Mouse (Mus musculus): ENCODE results near the gene Frmd4b. TPM values are rescaled to one million over a fixed set of nuclear protein-coding genes. Genes with fewer than 3 reads are reported as not detected.

Gene Frmd4b
- polyA plus RNA-seq, 1 experiment from 2014 or later = 22.2 TPM

Other genes starting within 250 kb of the Frmd4b start
- 3.1 and 3.5 TPM in 2 replicates for gene Mitf, start 189.5 kb upstream of the Frmd4b start, polyA plus RNA-seq (2014; fragmentation: Nextera tagmentation; extraction: Ambion mirVana)